Mouse (Mus musculus) neural tube, embryonic 15.5 days (tissue): Measurements from ENCODE around the gene Adad2. TPM values are rescaled to one million over a fixed set of nuclear protein-coding genes. Genes with fewer than 3 reads are reported as not detected.

Experiments used
- ATAC-seq: fragments of 200-750 bp; cut with Nextera tagmentation; 2 replicates; pipeline ENCODE4 v1.8.0; 2017; ENCODE audit warnings: mild to moderate bottlenecking, moderate TSS enrichment, moderate library complexity; ENCODE audit not compliant: low FRiP score
- H3K27ac ChIP-seq: fragments of 300-500 bp; sonication (generic); replicated peaks from 2 replicates; pipeline ENCODE4 v1.5.1; 2015; ENCODE audit warnings: mild to moderate bottlenecking, inconsistent platforms
- H3K27me3 ChIP-seq: fragments of 300-500 bp; sonication (generic); replicated peaks from 2 replicates; pipeline ENCODE4 v1.6.1; 2015; ENCODE audit warnings: inconsistent platforms
- H3K36me3 ChIP-seq: fragments of 300-500 bp; sonication (generic); 2 replicates; pipeline ENCODE4 v1.6.1; 2015; ENCODE audit warnings: inconsistent platforms
- H3K4me1 ChIP-seq: fragments of 300-500 bp; sonication (generic); 2 replicates; pipeline ENCODE4 v1.6.1; 2015; ENCODE audit warnings: inconsistent platforms
- H3K4me2 ChIP-seq: fragments of 300-500 bp; sonication (generic); 2 replicates; pipeline ENCODE4 v1.6.1; 2015; ENCODE audit warnings: inconsistent platforms, mild to moderate bottlenecking, moderate library complexity
- H3K4me3 ChIP-seq: fragments of 300-500 bp; sonication (generic); replicated peaks from 2 replicates; pipeline ENCODE4 v1.5.1; 2015; ENCODE audit warnings: mild to moderate bottlenecking, inconsistent platforms
- H3K9ac ChIP-seq: fragments of 300-500 bp; sonication (generic); replicated peaks from 2 replicates; pipeline ENCODE4 v1.6.1; 2015; ENCODE audit warnings: mild to moderate bottlenecking, inconsistent platforms
- H3K9me3 ChIP-seq: fragments of 300-500 bp; sonication (generic); replicated peaks from 2 replicates; pipeline ENCODE4 v1.6.1; 2016; ENCODE audit warnings: inconsistent platforms
- WGBS: fragments of 180-500 bp; shearing (Covaris S2); methylation state at CpG from one replicate; pipeline ENCODE4 v1.1.7; 2015; ENCODE audit warnings: mixed read lengths; 5-methylcytosine and 5-hydroxymethylcytosine counted together
- polyA plus RNA-seq: library from polyadenylated mRNA; unstranded; fragments of >200 nt; fragmentation: Nextera tagmentation; extraction: Ambion mirVana; gene quantifications from 2 replicates; pipeline ENCODE4 v1.2.1, GENCODE M21; 2015

Gene Adad2
- polyA plus RNA-seq = 0.10 and 0.11 TPM in 2 replicates

DNA sequence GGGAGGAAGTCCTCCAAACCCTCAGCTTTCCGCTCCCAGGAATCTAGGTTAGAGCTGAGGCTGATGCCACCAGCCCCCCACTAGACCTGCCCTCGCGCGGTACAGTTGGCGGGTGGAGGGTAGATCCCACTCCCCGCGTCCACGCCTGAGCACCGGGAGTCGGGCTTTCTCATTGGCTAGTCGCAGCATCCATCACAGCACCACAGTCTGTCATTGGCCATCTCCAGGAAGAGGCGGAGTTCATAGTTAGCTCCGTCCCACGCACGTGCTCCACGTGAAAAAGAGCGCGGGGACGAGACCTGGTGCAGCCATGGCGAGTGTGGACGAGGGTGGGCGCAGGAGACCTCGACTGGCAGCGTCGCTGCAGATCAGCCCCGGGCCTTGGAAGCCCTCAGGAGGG, at the start of gene Adad2:
Gene Adad2 (plus strand): TSS at position 277 of the 400 bp plus-strand sequence.
- no peak within 1 kb of the TSS for H3K9ac ChIP-seq
- no peak within 1 kb of the TSS for H3K4me2 ChIP-seq
- no peak within 1 kb of the TSS for H3K4me3 ChIP-seq
- no peak for ATAC-seq
- WGBS = 85% methylated on average over 26 of the region's 26 CpGs
- H3K36me3 ChIP-seq = no peaks in the 10 kb centered on the region
- no peaks in the 10 kb centered on the region for H3K27me3 ChIP-seq
- no peaks in the 10 kb centered on the region for H3K9me3 ChIP-seq
- H3K4me1 ChIP-seq = no peaks in the 10 kb centered on the region
- no peak within 1 kb of the TSS for H3K27ac ChIP-seq

DNA sequence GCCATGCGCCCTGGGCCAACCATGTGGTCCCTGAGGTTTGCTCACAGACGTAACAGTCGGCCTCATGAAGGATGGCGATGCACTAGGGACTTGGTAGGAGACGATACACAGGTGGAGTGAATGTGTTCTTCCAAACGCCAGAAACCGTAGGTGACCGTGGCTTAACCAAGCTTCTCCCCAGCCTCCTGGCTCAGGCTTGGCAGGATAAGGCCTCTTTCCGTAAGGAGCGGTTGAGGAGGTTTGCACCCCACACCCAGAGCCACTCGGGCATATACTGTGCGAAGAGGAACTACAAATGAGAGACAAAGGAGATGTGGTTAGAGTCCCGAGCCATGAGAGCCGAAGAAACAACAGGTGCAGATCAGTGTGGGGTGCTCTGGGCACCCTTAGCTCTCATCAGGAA, 48.7 kb upstream of the Adad2 start:
- H3K27ac ChIP-seq = no peak overlapping the region
- no peak overlapping the region for H3K9ac ChIP-seq
- ATAC-seq = no peak
- H3K9me3 ChIP-seq = no peaks in the 10 kb centered on the region
- no peak overlapping the region for H3K4me2 ChIP-seq
- peaks cover 6% of the 10 kb centered on the region for H3K4me1 ChIP-seq
- no peaks in the 10 kb centered on the region for H3K27me3 ChIP-seq
- 92% methylated on average over 14 of the region's 14 CpGs for WGBS
- no peak overlapping the region for H3K4me3 ChIP-seq
- H3K36me3 ChIP-seq = peaks cover 63% of the 10 kb centered on the region

DNA sequence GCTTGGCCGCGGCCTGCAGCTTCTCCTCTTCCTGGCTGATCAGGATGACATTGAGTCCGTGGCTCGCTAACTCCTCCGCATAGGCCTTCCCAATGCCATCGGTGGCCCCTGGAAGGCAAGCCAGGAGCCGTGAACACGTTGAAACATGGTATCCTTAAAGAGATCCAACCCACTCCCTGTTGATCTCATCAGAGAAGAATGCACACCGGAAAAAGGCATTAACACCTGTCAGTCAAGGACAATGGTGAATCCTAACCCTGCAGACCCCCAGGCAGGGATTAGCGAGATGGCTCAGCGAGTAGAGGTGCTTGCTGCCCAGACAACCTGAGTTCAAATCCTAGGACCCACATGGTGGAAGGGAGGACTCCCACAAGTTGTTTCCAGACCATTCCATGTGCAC, 46.2 kb upstream of the Adad2 start:
- Histone ChIP-seq H3K9ac (no peak overlapping the region), H3K27me3 (no peaks in the 10 kb centered on the region), H3K4me2 (no peak overlapping the region), H3K9me3 (no peaks in the 10 kb centered on the region), H3K36me3 (peaks cover 63% of the 10 kb centered on the region), H3K27ac (no peak overlapping the region), H3K4me1 (peaks cover 5% of the 10 kb centered on the region; the same call in 1 of the 2 replicates), H3K4me3 (no peak overlapping the region)
- WGBS = 86% methylated on average over 11 of the region's 11 CpGs
- ATAC-seq = no peak

DNA sequence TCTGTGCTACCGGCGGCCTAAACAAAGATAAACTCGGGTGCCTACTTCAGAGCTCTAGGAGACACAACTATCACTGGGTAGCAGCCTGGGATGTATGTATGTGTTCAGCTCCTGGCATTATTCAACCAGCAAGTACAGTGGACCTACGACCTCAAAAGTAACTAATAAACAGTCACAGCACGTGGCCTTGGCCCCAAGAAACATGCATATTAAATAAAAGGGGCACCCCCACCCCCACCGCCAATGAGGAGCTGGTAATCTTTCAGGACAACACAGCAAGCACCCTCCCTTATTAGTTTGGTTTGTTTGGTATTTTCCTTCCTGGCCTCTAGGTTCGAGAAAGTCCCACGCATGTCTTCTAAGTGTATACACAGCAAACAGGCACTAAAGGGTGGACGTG, 44.3 kb upstream of the Adad2 start:
- Histone ChIP-seq H3K9me3 (no peaks in the 10 kb centered on the region), H3K4me1 (peaks cover 14% of the 10 kb centered on the region), H3K9ac (no peak overlapping the region), H3K27me3 (no peaks in the 10 kb centered on the region), H3K4me2 (no peak overlapping the region), H3K4me3 (no peak overlapping the region), H3K36me3 (peaks cover 46% of the 10 kb centered on the region), H3K27ac (no peak overlapping the region)
- WGBS = 90% methylated on average over 9 of the region's 9 CpGs
- no peak for ATAC-seq

DNA sequence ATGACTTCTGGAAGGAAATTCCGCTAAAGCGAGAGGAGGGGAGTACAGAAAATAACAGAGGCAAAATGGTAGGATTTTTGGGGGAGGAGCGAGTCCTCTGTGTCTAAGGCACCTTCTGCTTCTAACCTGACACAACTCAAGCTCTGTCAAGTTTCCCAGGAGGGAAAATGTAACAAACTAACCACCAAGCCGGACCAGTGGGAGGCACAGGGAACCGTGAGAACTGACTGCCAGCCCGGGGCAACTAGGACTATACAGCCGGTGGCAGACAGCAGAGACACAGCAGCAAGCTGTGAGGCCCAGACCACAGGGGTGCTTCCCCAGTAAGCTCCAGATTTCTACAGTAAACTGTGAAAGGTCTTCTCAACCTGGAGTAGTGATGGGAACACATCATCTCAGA, 43.6 kb upstream of the Adad2 start:
- WGBS = 63% methylated on average over 7 of the region's 7 CpGs
- H3K4me3 ChIP-seq = no peak overlapping the region

DNA sequence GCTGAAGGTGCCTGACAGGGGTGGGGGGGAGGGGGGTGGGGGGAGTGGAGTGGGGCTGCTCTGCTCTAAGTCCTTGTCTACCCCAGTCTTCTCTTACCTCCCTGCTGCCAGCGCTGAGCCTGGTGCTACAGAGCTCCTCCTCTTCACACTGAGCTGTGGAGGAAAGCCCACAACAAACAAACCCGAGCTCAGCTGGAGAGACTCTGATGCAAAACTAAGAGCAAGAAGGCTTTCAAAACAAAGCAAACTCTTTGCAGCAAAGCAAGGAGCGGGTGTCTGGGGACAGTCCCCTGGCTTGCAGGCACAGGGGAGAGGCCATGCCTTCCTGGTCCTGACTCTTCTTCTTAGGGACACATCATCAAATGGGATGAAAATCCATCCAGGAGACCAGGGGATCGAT, 42.7 kb upstream of the Adad2 start:
- no peak for ATAC-seq
- no peaks in the 10 kb centered on the region for H3K9me3 ChIP-seq
- H3K4me1 ChIP-seq = peaks cover 24% of the 10 kb centered on the region
- WGBS = 48% methylated on average over 4 of the region's 4 CpGs
- H3K27me3 ChIP-seq = no peaks in the 10 kb centered on the region
- H3K4me3 ChIP-seq = no peak overlapping the region
- no peak overlapping the region for H3K4me2 ChIP-seq
- H3K36me3 ChIP-seq = peaks cover 30% of the 10 kb centered on the region
- no peak overlapping the region for H3K9ac ChIP-seq
- H3K27ac ChIP-seq = no peak overlapping the region

More for the DNA sequence above, 43.6 kb upstream of the Adad2 start:
- Histone ChIP-seq H3K9ac (no peak overlapping the region), H3K4me1 (peaks cover 21% of the 10 kb centered on the region), H3K4me2 (no peak overlapping the region), H3K27ac (no peak overlapping the region), H3K9me3 (no peaks in the 10 kb centered on the region), H3K27me3 (no peaks in the 10 kb centered on the region), H3K36me3 (peaks cover 39% of the 10 kb centered on the region)
- no peak for ATAC-seq

DNA sequence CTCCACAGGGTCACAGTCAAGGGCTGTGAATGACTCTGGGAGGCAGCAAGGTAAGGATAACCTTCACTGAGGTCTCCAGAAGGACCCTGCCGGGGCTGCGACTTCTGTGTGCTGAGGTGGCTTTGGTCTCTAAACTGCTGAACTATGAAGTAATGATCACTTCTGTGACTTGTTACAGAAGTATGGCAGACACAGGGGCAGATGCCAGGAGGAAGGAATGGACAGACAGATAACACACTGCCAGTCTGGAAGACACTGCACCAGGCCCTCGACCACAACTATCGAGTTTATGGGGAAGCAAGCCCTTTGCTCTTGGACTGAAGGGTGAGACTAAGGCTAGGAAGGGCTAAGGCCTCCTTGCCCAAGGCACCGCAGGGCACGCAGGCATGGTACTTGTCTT, 41.4 kb upstream of the Adad2 start:
- Histone ChIP-seq H3K4me2 (no peak overlapping the region), H3K9me3 (no peaks in the 10 kb centered on the region), H3K27ac (no peak overlapping the region), H3K9ac (no peak overlapping the region), H3K4me3 (no peak overlapping the region), H3K27me3 (peaks cover 5% of the 10 kb centered on the region; the same call in 1 of the 2 replicates), H3K36me3 (peaks cover 18% of the 10 kb centered on the region), H3K4me1 (peaks cover 30% of the 10 kb centered on the region)
- ATAC-seq = no peak
- 93% methylated on average over 6 of the region's 6 CpGs for WGBS

DNA sequence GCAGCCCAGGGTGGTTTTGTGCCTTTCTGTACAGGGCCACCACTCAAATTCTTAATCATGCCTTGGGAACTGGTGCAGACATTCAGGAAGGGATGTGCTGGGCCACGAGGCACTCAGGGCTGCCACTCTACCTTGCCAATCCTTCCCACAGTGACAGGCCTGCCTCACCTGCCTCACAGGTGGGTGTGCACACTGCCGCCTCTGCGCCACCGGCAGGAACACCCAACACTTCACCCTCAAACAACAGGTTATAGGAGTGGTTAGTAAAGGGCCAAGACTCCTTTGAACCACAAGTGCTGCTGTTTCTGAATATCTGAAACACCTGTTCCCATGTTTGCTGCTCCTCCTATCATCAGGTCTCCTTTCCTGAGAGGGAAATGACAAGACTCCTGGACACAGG, 40.1 kb upstream of the Adad2 start:
- Histone ChIP-seq H3K36me3 (0 out of 2 replicates have a peak, but pooled peaks cover 10% of the 10 kb centered on the region), H3K27me3 (peaks cover 12% of the 10 kb centered on the region; the same call in 1 of the 2 replicates), H3K27ac (no peak overlapping the region), H3K4me2 (no peak overlapping the region), H3K4me3 (no peak overlapping the region), H3K9ac (no peak overlapping the region), H3K9me3 (no peaks in the 10 kb centered on the region), H3K4me1 (peaks cover 30% of the 10 kb centered on the region)
- 90% methylated on average over 4 of the region's 4 CpGs for WGBS
- no peak for ATAC-seq

DNA sequence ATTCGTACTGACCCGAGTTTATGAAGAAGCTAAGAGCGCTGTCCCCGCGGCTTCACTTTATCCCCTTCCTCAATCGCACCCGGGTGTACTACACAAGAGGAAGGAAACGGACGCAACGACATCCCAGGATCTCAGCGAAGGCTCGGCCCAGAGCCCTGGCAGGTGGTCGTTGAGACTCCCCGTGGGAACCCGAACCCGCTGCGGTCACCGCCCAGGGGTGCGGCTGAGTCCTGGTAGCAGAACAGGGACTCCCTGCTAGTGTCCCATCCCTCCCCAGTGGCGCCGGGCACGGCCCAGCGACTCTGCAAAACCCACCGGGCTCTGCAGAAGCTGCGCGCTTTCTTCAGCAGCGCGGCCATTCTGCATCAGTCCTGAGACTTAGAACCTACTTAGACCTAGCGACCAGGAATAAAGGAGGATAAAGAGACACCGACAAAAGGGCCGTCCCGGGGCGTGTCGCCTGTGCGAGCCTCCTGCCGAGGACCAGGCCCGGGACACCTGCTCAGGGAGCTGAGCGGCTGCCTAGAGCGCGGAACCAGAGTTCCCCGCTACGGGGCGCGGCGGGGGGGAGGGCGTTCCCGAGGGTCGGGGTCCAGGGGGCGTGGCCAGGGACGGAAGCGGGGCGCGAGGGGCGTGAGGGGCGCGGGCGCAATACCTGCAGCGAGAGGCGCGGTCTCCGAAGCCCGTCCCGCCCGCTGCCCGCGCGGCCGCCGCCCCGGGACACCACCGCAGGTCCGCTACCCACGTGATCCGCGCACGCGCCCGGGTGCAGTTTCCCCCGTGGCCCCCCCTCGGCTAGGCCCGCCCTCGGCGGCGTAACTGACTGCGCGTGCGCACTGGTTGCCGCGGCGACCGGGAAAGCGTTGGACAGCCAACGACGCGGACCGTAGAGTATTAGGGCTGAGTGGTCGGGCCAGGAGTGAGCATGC, 37.8 kb upstream of the Adad2 start, which contains the start of the genes Hsdl1 and Dnaaf1:
Gene Hsdl1 (minus strand): TSS at position 747 of the 929 bp plus-strand sequence.
Gene Dnaaf1 (plus strand): TSS at position 799 of the 929 bp plus-strand sequence.
- Histone ChIP-seq H3K9ac (peak within 1 kb of the TSS; percentile 80), H3K9me3 (no peaks in the 10 kb centered on the region), H3K36me3 (no peaks in the 10 kb centered on the region), H3K4me1 (peaks cover 30% of the 10 kb centered on the region), H3K4me2 (peak within 1 kb of the TSS; percentile 92), H3K27ac (peak within 1 kb of the TSS; percentile 75), H3K27me3 (peaks cover 19% of the 10 kb centered on the region), H3K4me3 (peak within 1 kb of the TSS; percentile 66)
- ATAC-seq = peak; percentile 87
- WGBS = under 1% methylated on average over 73 of the region's 97 CpGs

DNA sequence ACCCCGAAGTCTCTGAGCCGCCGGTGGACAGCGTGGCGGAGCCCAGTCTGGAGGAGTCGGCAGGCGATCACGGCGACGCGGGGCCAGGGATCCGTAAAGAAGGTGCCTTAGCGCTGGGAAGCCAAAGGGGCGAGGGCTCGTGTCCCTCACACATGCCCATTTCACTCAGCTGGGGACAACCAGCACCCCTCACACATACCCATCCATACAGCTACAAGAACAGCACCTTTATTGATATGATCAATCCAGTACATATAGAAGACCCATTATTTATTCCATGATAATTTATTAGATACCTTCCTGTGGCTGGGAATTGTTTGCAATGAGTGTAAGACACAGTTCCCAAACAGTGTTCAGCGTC, 37.2 kb upstream of the Adad2 start:
- H3K27ac ChIP-seq = peak overlapping the region; percentile 75
- no peaks in the 10 kb centered on the region for H3K36me3 ChIP-seq
- H3K4me2 ChIP-seq = peak overlapping the region; percentile 92
- WGBS = 2% methylated on average over 16 of the region's 16 CpGs
- peak; percentile 43; the same call in 1 of the 2 replicates for ATAC-seq
- H3K4me3 ChIP-seq = peak overlapping the region; percentile 66
- H3K27me3 ChIP-seq = peaks cover 19% of the 10 kb centered on the region
- H3K4me1 ChIP-seq = peaks cover 25% of the 10 kb centered on the region
- H3K9me3 ChIP-seq = no peaks in the 10 kb centered on the region
- H3K9ac ChIP-seq = peak overlapping the region; percentile 80

DNA sequence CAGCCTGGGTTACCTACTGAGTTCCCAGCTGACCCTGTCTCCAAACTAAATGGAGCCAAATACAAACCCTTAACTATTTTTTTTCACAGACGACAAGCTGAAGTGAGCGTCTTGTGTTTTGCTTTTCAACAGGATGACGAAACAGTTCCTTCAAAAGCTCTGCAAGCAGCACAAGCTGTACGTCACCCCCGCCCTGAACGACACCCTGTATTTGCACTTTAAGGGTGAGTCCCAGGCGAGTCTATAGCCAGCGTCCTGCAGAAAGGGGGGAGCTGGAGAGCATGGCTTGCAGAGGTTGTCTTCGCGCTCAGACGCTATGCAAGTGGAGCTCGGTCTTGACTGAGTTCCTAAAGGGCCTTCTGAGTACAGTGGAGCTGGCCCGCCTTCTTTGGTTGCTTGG, 33.5 kb upstream of the Adad2 start:
- no peaks in the 10 kb centered on the region for H3K9me3 ChIP-seq
- H3K4me3 ChIP-seq = no peak overlapping the region
- no peaks in the 10 kb centered on the region for H3K36me3 ChIP-seq
- no peak overlapping the region for H3K27ac ChIP-seq
- no peak overlapping the region for H3K4me2 ChIP-seq
- peaks cover 8% of the 10 kb centered on the region for H3K4me1 ChIP-seq
- no peak overlapping the region for H3K9ac ChIP-seq
- peaks cover 19% of the 10 kb centered on the region for H3K27me3 ChIP-seq
- no peak for ATAC-seq
- 41% methylated on average over 13 of the region's 13 CpGs for WGBS
